Mouse (Mus musculus) CH12.LX (cell line): ENCODE results near the gene Hpca. TPM values are rescaled to one million over a fixed set of nuclear protein-coding genes. Genes with fewer than 3 reads are reported as not detected.

Experiments used
- DNase-seq: peaks from one replicate; pipeline ENCODE4 v3.0.0-alpha.2; 2013; ENCODE audit errors: extremely low read depth
- H3K27ac ChIP-seq: 2 replicates; pipeline ENCODE4 v1.5.1; 2012; ENCODE audit warnings: low read depth, mild to moderate bottlenecking, control low read depth, moderate library complexity; ENCODE audit not compliant: insufficient read depth
- H3K27me3 ChIP-seq: replicated peaks from 2 replicates; pipeline ENCODE3; 2012; ENCODE audit warnings: inconsistent platforms
- H3K36me3 ChIP-seq, 2 experiments: replicated peaks in 1 of 2; 2 replicates each; pipeline versions ENCODE3 to v1.6.1; 2012; ENCODE audit warnings: inconsistent platforms in 1 of 2, low read length in 1 of 2, mild to moderate bottlenecking in 1 of 2, mixed read lengths in 1 of 2, moderate library complexity in 1 of 2; ENCODE audit not compliant: control insufficient read depth in 1 of 2, insufficient read depth in 1 of 2
- H3K4me1 ChIP-seq, 2 experiments: 2 replicates each; pipeline ENCODE4 v1.6.1; 2012; ENCODE audit warnings: inconsistent platforms in 1 of 2, moderate library complexity in 1 of 2; ENCODE audit not compliant: insufficient read depth in 2 of 2, control insufficient read depth in 1 of 2
- H3K4me2 ChIP-seq: 2 replicates; pipeline ENCODE4 v1.6.1; 2012; ENCODE audit warnings: low read depth, mild to moderate bottlenecking, control low read depth; ENCODE audit not compliant: poor library complexity, insufficient read depth, severe bottlenecking
- H3K4me3 ChIP-seq, 3 experiments: fragments of 150-350 bp in 1 of 3; sonication (generic) in 1 of 3; replicated peaks in 1 of 3; 2 replicates each; pipeline versions ENCODE3 to v1.5.1; 2011 to 2012; ENCODE audit warnings: low read depth in 2 of 3, low read length in 2 of 3, mild to moderate bottlenecking in 2 of 3, moderate library complexity in 2 of 3, control low read depth in 1 of 3, improper control_type of control experiment in 1 of 3, inconsistent platforms in 1 of 3, mixed read lengths in 1 of 3; ENCODE audit not compliant: poor library complexity in 1 of 3
- H3K79me2 ChIP-seq: replicated peaks from 2 replicates; pipeline ENCODE4 v1.6.1; 2012; ENCODE audit warnings: mild to moderate bottlenecking, moderate library complexity; ENCODE audit not compliant: control insufficient read depth, poor library complexity, insufficient read depth, severe bottlenecking; ENCODE audit errors: extremely low read depth
- H3K9ac ChIP-seq: 2 replicates; pipeline ENCODE4 v1.6.1; 2012; ENCODE audit warnings: low read depth, mild to moderate bottlenecking, control low read depth, moderate library complexity; ENCODE audit not compliant: insufficient read depth
- H3K9me3 ChIP-seq: replicated peaks from 2 replicates; pipeline ENCODE3; 2012; ENCODE audit warnings: low read length, inconsistent platforms, mixed read lengths
- BHLHE40 ChIP-seq: IDR thresholded peaks from 2 replicates; pipeline ENCODE4 v1.6.1; 2011; ENCODE audit warnings: mild to moderate bottlenecking, low read depth, low read length, improper control_type of control experiment
- CHD1 ChIP-seq: IDR thresholded peaks from 2 replicates; pipeline ENCODE4 v1.6.1; 2012; ENCODE audit warnings: low read depth, low read length, improper control_type of control experiment, inconsistent platforms
- CHD2 ChIP-seq: IDR thresholded peaks from 2 replicates; pipeline ENCODE4 v1.6.1; 2011; ENCODE audit warnings: low read length, improper control_type of control experiment
- E2F4 ChIP-seq: IDR thresholded peaks from 2 replicates; pipeline ENCODE4 v1.6.1; 2011; ENCODE audit warnings: low read depth, low read length, improper control_type of control experiment; ENCODE audit not compliant: insufficient replicate concordance
- ELF1 ChIP-seq: IDR thresholded peaks from 2 replicates; pipeline ENCODE4 v1.6.1; 2014; ENCODE audit warnings: low read depth, mild to moderate bottlenecking, inconsistent platforms, low read length, improper control_type of control experiment
- EP300 ChIP-seq: IDR thresholded peaks from 2 replicates; pipeline ENCODE4 v1.6.1; 2011; ENCODE audit warnings: low read length, improper control_type of control experiment
- ETS1 ChIP-seq: conservative IDR thresholded peaks from 2 replicates; pipeline ENCODE4 v1.6.1; 2012; ENCODE audit warnings: low read depth, mild to moderate bottlenecking, inconsistent platforms, low read length, improper control_type of control experiment, moderate library complexity
- IRF4 ChIP-seq: IDR thresholded peaks from 2 replicates; pipeline ENCODE4 v1.6.1; 2014; ENCODE audit warnings: low read depth, mild to moderate bottlenecking, inconsistent platforms, low read length, improper control_type of control experiment
- JUN ChIP-seq: IDR thresholded peaks from 2 replicates; pipeline ENCODE4 v1.6.1; 2011; ENCODE audit warnings: low read depth, mild to moderate bottlenecking, low read length, improper control_type of control experiment, moderate library complexity; ENCODE audit not compliant: insufficient read depth
- JUND ChIP-seq: conservative IDR thresholded peaks from 2 replicates; pipeline ENCODE4 v1.6.1; 2011; ENCODE audit warnings: low read depth, low read length, improper control_type of control experiment
- KAT2A ChIP-seq: IDR thresholded peaks from 2 replicates; pipeline ENCODE4 v1.6.1; 2012; ENCODE audit warnings: low read length, improper control_type of control experiment, inconsistent platforms; ENCODE audit not compliant: insufficient replicate concordance
- MAX ChIP-seq: IDR thresholded peaks from 2 replicates; pipeline ENCODE4 v1.6.1; 2011; ENCODE audit warnings: low read length, improper control_type of control experiment
- MEF2A ChIP-seq: IDR thresholded peaks from 2 replicates; pipeline ENCODE4 v1.6.1; 2014; ENCODE audit warnings: low read depth, mild to moderate bottlenecking, inconsistent platforms, low read length, improper control_type of control experiment, borderline replicate concordance
- MYC ChIP-seq: IDR thresholded peaks from 2 replicates; pipeline ENCODE4 v1.6.1; 2011; ENCODE audit warnings: low read depth, mild to moderate bottlenecking, improper control_type of control experiment, low read length
- NRF1 ChIP-seq: IDR thresholded peaks from 2 replicates; pipeline ENCODE4 v1.6.1; 2014; ENCODE audit warnings: low read depth, mild to moderate bottlenecking, inconsistent platforms, low read length, improper control_type of control experiment, moderate library complexity
- POLR2A ChIP-seq: IDR thresholded peaks from 2 replicates; pipeline ENCODE4 v1.6.1; 2011; ENCODE audit warnings: low read depth, mild to moderate bottlenecking, improper control_type of control experiment, low read length
- RAD21 ChIP-seq: IDR thresholded peaks from 2 replicates; pipeline ENCODE4 v1.6.1; 2011; ENCODE audit warnings: low read depth, mild to moderate bottlenecking, low read length, improper control_type of control experiment, moderate library complexity
- SMC3 ChIP-seq: IDR thresholded peaks from 2 replicates; pipeline ENCODE4 v1.6.1; 2011; ENCODE audit warnings: low read depth, low read length, improper control_type of control experiment
- TCF12 ChIP-seq: IDR thresholded peaks from 2 replicates; pipeline ENCODE4 v1.6.1; 2014; ENCODE audit warnings: low read depth, mild to moderate bottlenecking, inconsistent platforms, low read length, improper control_type of control experiment
- USF2 ChIP-seq: conservative IDR thresholded peaks from 2 replicates; pipeline ENCODE4 v1.6.1; 2011; ENCODE audit warnings: low read depth, low read length, improper control_type of control experiment
- ZC3H11A ChIP-seq: IDR thresholded peaks from 2 replicates; pipeline ENCODE4 v1.6.1; 2012; ENCODE audit warnings: low read depth, mild to moderate bottlenecking, inconsistent platforms, low read length, improper control_type of control experiment
- ZKSCAN1 ChIP-seq: IDR thresholded peaks from 2 replicates; pipeline ENCODE4 v1.6.1; 2012; ENCODE audit warnings: low read depth, inconsistent platforms, low read length, improper control_type of control experiment, borderline replicate concordance
- ZNF384 ChIP-seq: IDR thresholded peaks from 2 replicates; pipeline ENCODE4 v1.6.1; 2012; ENCODE audit warnings: low read depth, low read length, improper control_type of control experiment, inconsistent platforms
- dilution Hi-C: fragments of 300-500 bp; cut with MboI; formaldehyde crosslinking; loops from 2 replicates; pipeline ENCODE4 v1.14.3; 2020; ENCODE audit warnings: low sequenced_read_pairs; ENCODE audit not compliant: extremely low pct_unique_long_range_greater_than_20kb, extremely low pct_ligation_motif_present
- in situ Hi-C: fragments of 300-500 bp; cut with MboI; formaldehyde crosslinking; loops from 3 replicates; pipeline ENCODE4 v1.14.3; 2019; ENCODE audit warnings: low sequenced_read_pairs, low pct_ligation_motif_present, low pct_unique_long_range_greater_than_20kb, mixed read lengths
- polyA plus RNA-seq: library from polyadenylated mRNA; unstranded; fragments of >175 nt; gene quantifications from 2 replicates; pipeline ENCODE4 v1.2.1, GENCODE M21; 2012; ENCODE audit warnings: low read depth; ENCODE audit not compliant: insufficient read length
- total RNA-seq, 2 experiments: library from RNA; depleted of rRNA; stranded (reverse); fragments of 300-350 nt in 1 of 2; fragments of >200 nt in 1 of 2; gene quantifications; 2 replicates each; pipeline ENCODE4 v1.2.3; 2012 to 2014

Gene Hpca
- total and polyA plus RNA-seq, 3 experiments: 1.3 to 28.5 (median 2.9) TPM

DNA sequence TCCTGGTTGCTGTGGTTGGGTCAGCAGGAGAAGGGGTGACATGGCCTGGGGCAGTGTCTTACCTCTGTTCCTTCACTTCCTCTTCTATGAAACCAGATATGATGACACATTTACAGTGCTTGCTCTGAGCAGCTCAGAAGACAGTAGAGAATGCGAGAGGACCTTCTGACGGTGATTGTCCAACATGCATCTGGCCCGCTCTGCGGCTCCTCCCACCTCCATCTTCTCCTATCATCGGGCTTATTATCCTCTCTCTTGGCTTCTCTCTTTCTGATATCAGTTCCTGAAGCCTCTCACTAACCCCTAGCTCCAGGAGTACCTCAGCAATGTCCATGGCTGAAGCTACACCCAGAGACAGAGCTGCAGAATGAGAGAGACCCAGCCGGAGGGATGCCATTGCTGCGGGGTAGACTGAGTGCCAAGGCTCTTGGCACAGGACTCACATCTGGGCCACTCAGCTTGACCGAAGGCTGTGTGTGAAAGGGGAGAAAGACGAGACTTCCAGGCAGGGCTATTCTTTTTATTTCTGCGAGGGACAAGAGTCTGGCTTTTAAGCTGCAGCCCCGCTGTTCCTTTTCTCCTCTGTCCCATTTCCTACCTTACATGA is 20.7 kb upstream of the Hpca start (continued):
- TF ChIP-seq JUND (no peak), NRF1 (no peak), CHD2 (no peak)

- Histone ChIP-seq H3K27ac (no peak overlapping the region), H3K4me3 (no peak overlapping the region), H3K4me1 (peaks cover 9 to 28% of the 10 kb centered on the region in 2 experiments), H3K27me3 (peaks cover 2% of the 10 kb centered on the region), H3K79me2 (no peaks in the 10 kb centered on the region), H3K9me3 (no peaks in the 10 kb centered on the region), H3K36me3 (peaks cover 2 to 50% of the 10 kb centered on the region in 2 experiments), H3K4me2 (no peak overlapping the region), H3K9ac (no peak overlapping the region)
- no peak for DNase-seq
- dilution Hi-C loops: no loop called here
- in situ Hi-C loops: no loop called here
- TF ChIP-seq ELF1 (no peak), MEF2A (no peak), USF2 (no peak), KAT2A (no peak), IRF4 (no peak), BHLHE40 (no peak), ZNF384 (no peak), MAX (no peak), CHD2 (no peak), TCF12 (no peak)
Measured at GRCm38 (mm10) chr4:129141560-129142438, 20.0 kb upstream of the Hpca start.

DNA sequence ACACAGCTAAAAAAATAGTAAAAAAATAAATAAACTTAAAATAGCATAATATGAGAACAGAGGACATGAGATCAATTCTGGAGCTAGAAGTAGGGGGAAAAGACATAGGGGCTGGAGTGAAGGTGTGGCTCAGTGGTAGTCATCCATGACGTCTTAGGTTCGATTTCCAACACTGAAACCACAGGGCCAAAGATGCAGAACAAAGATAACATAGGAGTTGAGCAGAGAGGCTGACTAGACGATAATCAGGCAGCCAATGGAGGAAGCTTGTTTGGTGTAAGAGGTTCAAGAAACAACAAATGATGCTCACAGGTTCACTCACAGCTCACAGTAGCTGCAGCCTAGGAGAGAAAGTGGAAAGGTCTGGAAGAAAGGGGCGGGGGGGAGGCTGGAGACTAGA is 19.0 kb upstream of the Hpca start:
- in situ Hi-C loops: no loop called here
- Histone ChIP-seq H3K79me2 (no peaks in the 10 kb centered on the region), H3K4me3 (no peak overlapping the region), H3K27me3 (peaks cover 6% of the 10 kb centered on the region), H3K36me3 (peaks cover 2 to 42% of the 10 kb centered on the region in 2 experiments), H3K4me1 (peaks cover 12 to 36% of the 10 kb centered on the region in 2 experiments), H3K4me2 (no peak overlapping the region), H3K9ac (no peak overlapping the region), H3K9me3 (no peaks in the 10 kb centered on the region), H3K27ac (no peak overlapping the region)
- dilution Hi-C loops: no loop called here
- TF ChIP-seq IRF4: no peak
- TF ChIP-seq E2F4: no peak
- no peak for TF ChIP-seq KAT2A
- no peak for TF ChIP-seq BHLHE40
- TF ChIP-seq RAD21: no peak
- TF ChIP-seq JUN: no peak
- TF ChIP-seq JUND: no peak
- TF ChIP-seq CHD2: no peak
- TF ChIP-seq ZKSCAN1: no peak
- TF ChIP-seq EP300: no peak
- no peak for TF ChIP-seq CHD1
- TF ChIP-seq NRF1: no peak
- TF ChIP-seq ZC3H11A: no peak
- no peak for TF ChIP-seq MEF2A
- no peak for TF ChIP-seq POLR2A
- TF ChIP-seq SMC3: no peak
- TF ChIP-seq MYC: no peak
- no peak for TF ChIP-seq ELF1
- TF ChIP-seq ETS1: no peak
- DNase-seq: no peak
